Mouse (Mus musculus): ENCODE measurements at regions not wholly inside any gene's neighbourhood (a gene's known extent, or its start where the extent isn't known, plus 50 kb on each side); places are given as distances from the start of the nearest gene placed in this dataset.

DNA sequence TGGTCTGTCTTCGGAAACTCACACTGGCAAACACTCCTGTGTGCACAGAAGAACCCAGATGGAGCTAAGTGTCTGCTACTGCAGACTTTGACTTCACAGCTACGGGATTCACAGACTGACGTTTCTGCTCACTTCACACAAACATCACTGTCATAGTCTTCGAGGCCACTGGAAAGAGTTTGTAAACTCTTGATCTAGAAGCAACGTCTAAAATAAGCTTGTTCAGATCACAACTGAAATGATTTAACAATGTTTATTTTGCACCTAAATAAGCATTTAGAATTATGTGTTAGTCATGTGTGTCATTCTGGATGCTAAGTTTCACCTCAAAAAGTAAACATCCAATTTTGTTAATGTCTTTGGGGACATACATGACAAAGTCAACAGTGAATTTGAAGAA, 221.7 kb downstream of the Gm19410 start:
- DNase-seq = no peak
- intact Hi-C loops (cut with DNase I) = no loop called here

DNA sequence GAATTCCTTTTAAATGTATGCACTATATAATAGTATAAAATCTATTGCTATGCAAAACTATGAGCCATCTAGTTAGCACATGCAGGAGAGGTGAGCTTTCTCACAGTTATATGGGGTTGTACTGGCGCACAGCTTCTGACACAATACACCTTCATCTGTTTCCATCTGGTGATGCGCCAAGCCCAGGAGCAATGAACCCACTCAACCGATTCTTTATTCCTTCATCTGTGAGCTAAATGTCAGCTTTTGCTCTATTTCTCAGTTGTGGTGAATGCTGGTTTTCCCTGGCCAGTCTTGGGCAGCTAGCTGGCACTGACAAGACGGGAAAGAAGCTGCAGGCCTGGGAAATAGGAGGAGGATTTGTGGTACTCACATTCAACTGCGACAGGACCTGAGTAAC, 225.4 kb downstream of the Gm19410 start:
- intact Hi-C loops (cut with DNase I) = no loop called here
- DNase-seq = no peak

- intact Hi-C loops (cut with DNase I) = no loop called here
- no peak for DNase-seq
Measured at GRCm38 (mm10) chr8:35991936-35992603, 226.5 kb downstream of the Gm19410 start.

DNA sequence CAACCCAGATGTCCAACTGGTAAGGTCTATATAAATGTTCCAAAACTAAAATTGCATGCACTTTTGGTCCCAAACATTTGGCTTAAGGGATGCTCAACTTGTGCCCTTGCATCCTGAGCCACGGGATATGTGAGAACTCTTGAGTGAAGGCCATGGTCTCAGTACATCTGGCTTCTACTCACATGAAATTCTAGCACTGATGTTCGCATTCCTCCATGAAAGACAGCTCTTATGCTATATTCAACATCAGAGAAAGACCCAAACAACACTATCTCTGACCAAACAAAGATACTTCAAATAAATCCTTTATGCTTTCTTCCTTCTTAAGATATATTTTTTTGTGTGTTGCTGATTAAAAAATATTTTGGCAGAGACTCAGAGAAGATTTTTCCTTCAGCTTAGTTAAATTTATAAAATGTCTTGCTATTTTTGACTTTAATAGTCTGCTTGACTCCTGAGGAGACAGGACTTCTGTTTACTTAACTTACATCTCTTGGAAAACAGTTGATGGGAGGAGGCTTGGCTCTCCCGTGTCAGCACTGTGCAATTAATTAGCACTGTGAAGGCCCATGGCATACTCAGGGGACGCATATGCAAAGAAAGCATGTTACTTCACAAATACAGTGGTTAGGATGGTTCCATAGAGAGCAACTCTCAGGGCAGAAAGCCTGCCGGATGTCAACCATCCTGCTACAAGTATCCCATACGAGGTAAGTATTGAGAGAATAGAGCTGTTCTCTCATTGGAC, 230.9 kb downstream of the Gm19410 start:
- intact Hi-C loops (cut with DNase I) = no loop called here
- DNase-seq = no peak

- DNase-seq = no peak
- intact Hi-C loops (cut with DNase I) = no loop called here
Measured at GRCm38 (mm10) chr8:35999584-35999983, 234.0 kb downstream of the Gm19410 start.

DNA sequence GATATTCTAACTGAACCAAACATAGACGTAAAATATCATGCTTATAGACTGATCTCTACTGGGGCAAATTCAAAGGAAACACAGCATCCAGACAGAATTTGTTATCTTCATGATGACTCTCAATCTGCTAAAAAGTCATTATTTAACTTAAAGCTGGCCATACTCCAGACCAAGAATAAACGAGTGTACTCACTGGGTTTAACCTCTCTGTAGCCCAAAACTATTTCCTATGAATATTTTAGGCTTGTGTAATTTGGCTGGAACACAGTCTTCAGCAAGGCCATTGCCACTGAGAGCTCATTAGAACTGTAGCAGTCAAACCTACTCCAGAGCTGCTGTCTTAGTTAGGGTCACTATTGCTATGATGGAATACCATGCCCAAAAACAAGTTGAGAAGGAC, 238.8 kb downstream of the Gm19410 start:
- DNase-seq = no peak
- intact Hi-C loops (cut with DNase I) = no loop called here

DNA sequence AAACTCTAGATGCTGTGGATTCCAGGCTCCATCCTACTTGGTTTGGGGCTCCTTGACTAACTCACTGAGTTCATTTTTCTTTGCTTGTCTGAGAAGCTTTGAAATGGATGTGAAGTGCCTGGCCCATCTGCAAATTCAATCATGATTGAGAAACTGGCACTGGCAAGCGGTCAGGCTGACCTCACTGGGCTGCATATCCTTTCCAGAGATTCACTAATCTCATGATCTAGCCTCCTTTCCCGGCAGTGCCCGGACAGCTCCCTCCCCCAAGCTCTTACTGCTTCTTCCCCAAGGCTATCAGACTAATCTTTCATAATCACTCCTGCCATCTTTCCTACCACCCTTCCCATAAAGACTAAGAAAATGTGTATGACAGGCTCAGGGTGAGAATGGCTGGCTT, 239.9 kb downstream of the Gm19410 start:
- no peak for DNase-seq
- intact Hi-C loops (cut with DNase I) = no loop called here

DNA sequence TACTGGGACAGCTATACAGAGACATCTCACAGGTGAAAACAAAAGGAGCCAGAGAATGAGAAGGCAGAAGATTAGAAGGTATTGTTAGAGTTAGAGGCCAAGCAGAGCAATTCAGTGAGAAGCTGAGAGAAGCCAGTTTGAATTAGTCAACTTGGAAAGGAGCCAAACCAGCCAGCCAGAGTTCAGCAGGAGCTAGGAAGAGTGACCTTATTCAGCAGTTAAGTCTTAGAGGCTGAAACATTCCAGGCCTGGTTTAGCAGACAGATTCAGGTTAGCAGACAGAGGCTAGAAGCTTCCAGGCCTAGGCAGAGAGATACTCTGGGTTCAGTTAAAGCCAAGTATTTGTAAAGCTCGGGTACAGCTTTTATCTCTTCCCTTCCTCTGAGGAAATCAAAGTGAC, 242.1 kb downstream of the Gm19410 start:
- intact Hi-C loops (cut with DNase I) = no loop called here
- DNase-seq = no peak

- DNase-seq = no peak
- intact Hi-C loops (cut with DNase I) = no loop called here
Measured at GRCm38 (mm10) chr8:36009565-36009964, 244.0 kb downstream of the Gm19410 start.

DNA sequence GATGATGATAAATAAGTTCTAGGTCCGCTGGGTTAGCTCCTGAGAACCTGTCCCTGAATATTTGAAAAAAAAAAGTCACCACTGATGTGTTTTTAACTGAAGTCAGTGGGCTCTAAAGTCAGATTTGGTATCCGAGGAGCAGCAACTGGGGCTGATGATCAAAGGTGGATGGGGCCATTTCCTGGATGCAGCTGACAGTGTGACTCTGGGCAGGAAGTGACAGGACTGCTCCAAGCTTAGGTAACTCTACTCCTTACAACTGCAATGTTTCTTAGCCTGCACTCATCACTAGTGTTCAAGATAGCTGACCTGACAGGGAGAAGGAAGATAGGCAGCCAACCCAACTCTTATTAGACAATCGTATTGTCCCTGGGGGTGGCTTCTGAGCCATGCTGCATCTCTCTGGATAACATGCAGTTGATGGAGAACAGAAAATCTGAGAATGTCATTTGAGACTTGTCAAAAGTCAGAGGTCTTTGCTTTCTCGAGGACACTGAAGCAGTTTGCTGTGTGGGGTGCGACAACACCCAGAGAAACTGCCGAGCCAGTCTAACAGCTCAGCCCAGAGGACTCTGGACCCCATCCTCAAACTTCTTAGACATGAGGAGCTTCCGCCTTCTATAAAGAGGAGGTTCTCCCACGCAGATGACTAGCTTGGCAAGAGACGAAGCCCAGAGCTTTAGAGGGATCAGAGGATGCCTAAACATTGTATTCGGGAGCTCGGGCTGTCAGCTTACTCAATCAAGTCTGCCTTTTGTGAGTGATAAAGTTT, 245.0 kb downstream of the Gm19410 start:
- no peak for DNase-seq
- intact Hi-C loops (cut with DNase I) = no loop called here

DNA sequence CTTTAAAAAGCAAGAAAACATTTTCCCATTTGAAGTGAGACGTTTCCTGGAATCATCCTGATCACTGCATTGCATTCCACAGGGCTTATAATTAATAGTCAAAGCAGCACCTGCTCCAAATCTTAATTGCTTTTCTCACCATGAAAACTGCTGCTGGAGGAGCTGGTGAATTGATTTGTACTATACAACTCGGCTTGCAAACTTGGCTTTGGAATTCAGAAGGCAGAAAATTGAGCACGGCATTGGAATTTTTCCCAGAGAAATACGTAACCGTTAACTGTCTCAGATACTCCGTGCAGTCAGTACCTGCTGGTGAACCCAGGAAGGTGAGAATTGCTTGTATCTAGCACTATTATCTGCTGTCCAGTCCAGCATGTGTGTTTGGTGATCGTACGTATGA, 249.3 kb downstream of the Gm19410 start:
- intact Hi-C loops (cut with DNase I) = no loop called here
- no peak for DNase-seq

DNA sequence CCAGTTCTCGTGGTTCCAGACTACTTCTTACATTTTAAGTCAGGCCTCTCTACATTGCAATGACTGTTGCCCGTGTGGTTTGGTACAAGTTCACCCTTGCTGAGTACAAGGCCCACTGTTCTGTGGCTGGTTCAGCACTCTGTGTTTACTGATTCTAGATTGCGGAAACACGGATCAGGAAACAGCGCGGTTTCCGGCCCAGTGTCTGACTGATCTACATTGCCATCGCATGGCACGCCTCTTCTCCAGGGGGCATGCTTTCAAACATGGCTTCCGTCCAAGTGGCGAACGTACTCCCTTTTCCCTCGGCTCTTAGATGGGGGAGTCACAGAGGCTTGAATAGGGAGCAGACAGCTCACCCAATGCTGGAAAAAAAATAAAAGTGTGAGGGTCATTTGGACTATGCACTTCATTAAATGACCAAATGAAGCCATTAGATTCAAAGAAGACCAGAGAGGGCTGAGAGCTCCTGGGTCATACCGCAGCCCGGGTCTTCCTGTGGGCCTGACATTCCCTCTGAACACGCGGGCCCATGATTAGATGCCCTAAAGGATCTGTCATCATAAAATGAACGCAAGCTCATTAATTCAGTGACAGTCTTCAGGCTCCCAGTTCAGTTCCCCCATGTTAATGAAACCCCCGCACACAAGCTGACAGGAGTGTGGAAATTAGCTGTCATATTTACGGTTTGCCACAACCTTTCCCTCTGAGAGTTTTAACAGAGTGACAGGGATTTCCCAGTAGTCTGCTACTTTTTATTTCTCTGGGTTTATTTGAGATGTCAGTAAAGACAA, 250.9 kb downstream of the Gm19410 start:
- intact Hi-C loops (cut with DNase I) = no loop called here

GRCm38 (mm10) chr8:36018993-36019753, 253.6 kb downstream of the Gm19410 start:
- intact Hi-C loops (cut with DNase I) = no loop called here
- DNase-seq = no peak

More for the DNA sequence above, 250.9 kb downstream of the Gm19410 start:
- no peak for DNase-seq

DNA sequence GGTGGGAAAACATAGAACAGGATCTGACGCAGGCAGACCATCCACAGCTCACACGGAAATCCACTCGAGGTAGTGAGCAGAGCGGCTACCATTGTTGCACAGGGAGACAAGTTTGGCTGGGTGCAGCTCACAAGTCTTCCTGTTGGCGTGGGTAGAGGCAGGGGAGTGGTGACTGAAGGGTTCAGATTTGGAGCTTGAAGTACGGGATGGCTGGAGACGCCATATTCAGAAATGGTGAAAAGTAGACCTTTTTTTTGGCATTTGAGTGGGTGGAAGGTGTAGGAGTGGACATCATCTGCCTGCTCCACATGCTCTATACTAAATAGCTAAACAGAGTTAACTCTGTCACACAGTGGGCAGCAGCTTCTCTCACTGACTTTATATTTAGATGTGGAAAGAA, 254.3 kb downstream of the Gm19410 start:
- intact Hi-C loops (cut with DNase I) = no loop called here
- no peak for DNase-seq

DNA sequence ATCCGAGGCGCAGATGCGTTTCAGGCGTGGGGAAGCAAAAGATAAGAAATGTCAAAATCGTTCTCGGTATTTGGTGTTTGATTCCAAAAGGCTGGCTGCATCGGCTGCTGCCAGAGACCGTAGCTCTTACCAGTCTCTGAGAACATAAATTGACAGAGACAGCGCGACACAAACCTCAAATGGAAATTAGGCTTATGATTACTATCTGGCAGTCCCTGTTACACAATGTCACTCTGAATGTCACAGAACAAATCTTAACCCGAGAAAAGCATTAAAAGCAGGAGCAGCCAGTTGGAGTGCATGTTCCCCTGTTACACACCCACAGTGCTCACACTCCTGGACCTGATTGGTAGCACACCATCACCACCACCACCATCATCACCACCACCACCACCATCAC, 262.0 kb downstream of the Gm19410 start:
- intact Hi-C loops (cut with DNase I) = no loop called here

DNA sequence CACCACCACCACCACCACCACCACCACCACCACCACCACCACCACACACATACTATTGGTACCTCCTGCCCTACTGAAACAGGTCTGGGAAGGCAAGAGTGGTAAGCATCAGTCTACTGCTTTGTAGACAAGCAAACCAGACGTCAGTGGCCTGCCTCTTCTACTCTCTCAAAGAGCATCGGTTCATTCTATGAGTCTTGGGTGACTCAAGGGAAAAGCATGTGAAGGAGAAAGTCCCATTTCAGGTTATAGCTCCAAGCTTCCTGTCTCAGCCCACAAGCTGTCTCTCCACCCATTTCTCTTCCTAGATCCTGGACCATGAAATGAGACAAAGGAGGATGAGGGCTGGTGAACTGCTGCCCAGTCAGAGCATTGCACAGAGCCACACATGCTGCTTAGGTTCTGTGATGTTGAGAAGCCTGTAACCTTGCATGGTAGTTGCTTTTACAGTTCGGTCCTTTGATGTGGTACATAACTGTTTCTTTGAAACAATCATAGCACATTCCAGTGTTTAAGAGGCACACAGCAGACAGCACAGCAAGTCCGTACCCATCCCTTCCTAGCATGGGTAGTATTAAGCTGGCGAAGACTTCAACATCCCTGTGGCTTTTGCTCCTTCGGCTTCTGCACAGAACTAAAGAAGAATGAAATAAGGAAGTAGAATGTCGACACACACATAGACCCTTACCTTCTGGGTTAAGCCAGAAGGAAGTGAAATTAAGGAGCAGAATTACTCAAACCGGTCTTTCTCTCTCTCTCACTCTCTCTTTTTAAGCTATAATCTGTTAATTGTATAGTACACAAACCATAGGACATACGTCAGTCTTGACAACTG, 262.7 kb downstream of the Gm19410 start:
- intact Hi-C loops (cut with DNase I) = no loop called here
- no peak for DNase-seq

More for the DNA sequence above, 262.0 kb downstream of the Gm19410 start:
- no peak for DNase-seq

- no peak for DNase-seq
- intact Hi-C loops (cut with DNase I) = no loop called here
Measured at GRCm38 (mm10) chr8:36029445-36029844, 263.9 kb downstream of the Gm19410 start.

DNA sequence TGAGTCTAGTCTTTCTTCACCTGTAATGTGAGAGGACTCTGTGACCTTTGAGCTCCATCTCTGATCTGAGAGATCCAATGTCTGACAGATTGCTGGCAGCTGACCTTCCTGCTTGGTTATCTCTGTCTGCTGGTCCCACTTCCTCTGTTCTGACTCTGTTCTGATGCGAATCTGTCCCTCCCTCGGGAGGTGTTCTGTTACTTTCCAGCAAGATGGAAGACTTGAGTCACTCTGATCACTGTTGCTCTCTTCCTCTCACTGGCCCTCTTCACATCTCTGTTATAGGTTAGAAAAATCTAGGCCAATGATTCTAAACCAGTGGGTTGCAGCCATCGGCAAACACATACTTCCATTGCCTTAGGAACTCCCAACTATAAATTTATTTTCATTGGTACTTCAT, 264.6 kb downstream of the Gm19410 start:
- intact Hi-C loops (cut with DNase I) = no loop called here
- DNase-seq = no peak

Measured in gastrocnemius, postnatal 36 days (tissue).